ENCODE assay signal across 8 mouse cellular contexts in genomic region chr15:100873155-100873554, GRCm38 (mm10). TPM values are rescaled to one million over a fixed set of nuclear protein-coding genes. Genes with fewer than 3 reads are reported as not detected.
DNase-seq lines count a peak whose midpoint lies in the region; ATAC-seq and TF ChIP-seq lines count a peak whose summit lies in the region.

No protein-coding gene starts in this region.

- H3K4me1 ChIP-seq in embryonic facial prominence, embryonic 10.5 days, result peaks cover 23% of the 10 kb centered on the region
- peaks cover 4% of the 10 kb centered on the region for H3K4me1 ChIP-seq in heart, embryonic 16.5 days (ENCODE audit: control insufficient read depth, insufficient read depth, low read length)
- H3K4me1 ChIP-seq in kidney, embryonic 16.5 days (ENCODE audit: insufficient read depth, low read length), result peaks cover 14% of the 10 kb centered on the region; the same call in 1 of the 2 replicates

- H3K4me3 ChIP-seq in layer of hippocampus, adult 2 months, result peak overlapping the region; percentile 86
- 0 out of 2 replicates have a peak overlapping the region, but pooled peaks have one; percentile 25 for H3K4me3 ChIP-seq in embryonic facial prominence, embryonic 10.5 days
- no peak overlapping the region for H3K4me3 ChIP-seq in heart, embryonic 16.5 days (ENCODE audit: low read length)
- no peak overlapping the region for H3K4me3 ChIP-seq in kidney, embryonic 16.5 days (ENCODE audit: low read length)

- H3K9ac ChIP-seq in heart, embryonic 16.5 days (ENCODE audit: low read length), result no peak overlapping the region
- no peak overlapping the region for H3K9ac ChIP-seq in kidney, embryonic 16.5 days (replicated peaks; ENCODE audit: low read length)

- peak overlapping the region; percentile 98 for H3K27ac ChIP-seq in layer of hippocampus, adult 2 months
- no peak overlapping the region for H3K27ac ChIP-seq in embryonic facial prominence, embryonic 10.5 days (replicated peaks)
- H3K27ac ChIP-seq in heart, embryonic 16.5 days (ENCODE audit: low read length), result no peak overlapping the region
- no peak overlapping the region for H3K27ac ChIP-seq in kidney, embryonic 16.5 days (ENCODE audit: low read length)

- H3K27me3 ChIP-seq in embryonic facial prominence, embryonic 10.5 days (replicated peaks; ENCODE audit: low read depth, poor library complexity, severe bottlenecking), result peaks cover 59% of the 10 kb centered on the region
- peaks cover 63% of the 10 kb centered on the region for H3K27me3 ChIP-seq in heart, embryonic 16.5 days (ENCODE audit: control insufficient read depth, insufficient read depth, low read length)
- peaks cover 39% of the 10 kb centered on the region for H3K27me3 ChIP-seq in kidney, embryonic 16.5 days (ENCODE audit: insufficient read depth, low read length)

- H3K9me3 ChIP-seq in embryonic facial prominence, embryonic 10.5 days, result no peaks in the 10 kb centered on the region
- no peaks in the 10 kb centered on the region for H3K9me3 ChIP-seq in heart, embryonic 16.5 days (replicated peaks; ENCODE audit: control insufficient read depth, low read length)
- H3K9me3 ChIP-seq in kidney, embryonic 16.5 days (ENCODE audit: low read length), result no peaks in the 10 kb centered on the region

- H3K4me2 ChIP-seq in heart, embryonic 16.5 days (ENCODE audit: low read depth, low read length), result no peak overlapping the region
- 0 out of 2 replicates have a peak overlapping the region, but pooled peaks have one; percentile 78 for H3K4me2 ChIP-seq in kidney, embryonic 16.5 days (replicated peaks; ENCODE audit: low read depth, low read length)

- ATAC-seq in heart, embryonic 16.5 days (replicated peaks; ENCODE audit: extremely low read depth, insufficient read depth, low FRiP score), result peak; percentile 65; the same call in 1 of the 2 replicates
- ATAC-seq in kidney, embryonic 16.5 days (ENCODE audit: low FRiP score, low TSS enrichment), result peak; percentile 44; the same call in 1 of the 2 replicates

- 4% methylated on average over 16 of the region's 16 CpGs for WGBS in embryonic facial prominence, embryonic 10.5 days
- 1% methylated on average over 16 of the region's 16 CpGs for WGBS in heart, embryonic 16.5 days
- 2% methylated on average over 16 of the region's 16 CpGs for WGBS in kidney, embryonic 16.5 days

- TF ChIP-seq CTCF in layer of hippocampus, adult 2 months (conservative IDR thresholded peaks at IDR 0.05), result no peak

- DNase-seq in layer of hippocampus, adult 2 months (ENCODE audit: low spot score in 2 of 2), result peak; percentile 23 to 41
- DNase-seq in layer of hippocampus, adult 9-11 months, result no peak
- DNase-seq in embryonic facial prominence, embryonic 10.5 days (ENCODE audit: low spot score), result peak; percentile 92
- peak; percentile 83 for DNase-seq in lung, postnatal 10 days
- DNase-seq in ovary, postnatal 36 days (ENCODE audit: low spot score), result peak; percentile 82
- DNase-seq in urinary bladder, postnatal 14 days (ENCODE audit: low spot score), result peak; percentile 83

- H3K36me3 ChIP-seq in embryonic facial prominence, embryonic 10.5 days (replicated peaks), result no peaks in the 10 kb centered on the region
- no peaks in the 10 kb centered on the region for H3K36me3 ChIP-seq in heart, embryonic 16.5 days (ENCODE audit: control insufficient read depth, insufficient read depth)
- no peaks in the 10 kb centered on the region for H3K36me3 ChIP-seq in kidney, embryonic 16.5 days (ENCODE audit: insufficient read depth, low read length)

RNA-seq across cellular contexts. Expression of gene Scn8a, which starts 3.5 kb away (rescaled TPM):
- total RNA-seq in layer of hippocampus, adult 2 months (2021), result 100 to 1,000 TPM; 245 to 263 TPM
- polyA plus RNA-seq in embryonic facial prominence, embryonic 10.5 days (2016; fragmentation: Nextera tagmentation; extraction: Ambion mirVana), result 7.3 and 8.1 TPM in 2 replicates
- polyA plus RNA-seq in heart, embryonic 16.5 days (2015; fragmentation: Nextera tagmentation; extraction: Ambion mirVana), result 0.71 and 1.5 TPM in 2 replicates
- 8.1 and 8.2 TPM in 2 replicates for polyA plus RNA-seq in kidney, embryonic 16.5 days (2015; fragmentation: Nextera tagmentation; extraction: Ambion mirVana)

Comparison
In these comparisons a context has a peak if more than half of its experiments do, and no peak if none do; other contexts are left out.
1. H3K4me3 ChIP-seq: peak in layer of hippocampus, adult 2 months (single experiment) and embryonic facial prominence, embryonic 10.5 days (single experiment); none in heart, embryonic 16.5 days (single experiment) and kidney, embryonic 16.5 days (single experiment).